Mouse (Mus musculus) liver, postnatal 0 days (tissue): ENCODE measurements around the gene Gm36176.
A peak's percentile ranks its signal among the peaks of the same experiment; 100 is the strongest.

Experiments
- CTCF ChIP-seq: sonication (generic); IDR thresholded peaks from 2 replicates; pipeline ENCODE4 v1.5.1; 2016; ENCODE audit warnings: antibody characterized with exemption, low read depth
- EP300 ChIP-seq: IDR thresholded peaks from 2 replicates; pipeline ENCODE4 v1.6.1; 2016; ENCODE audit warnings: antibody characterized with exemption, low read depth, mild to moderate bottlenecking

DNA sequence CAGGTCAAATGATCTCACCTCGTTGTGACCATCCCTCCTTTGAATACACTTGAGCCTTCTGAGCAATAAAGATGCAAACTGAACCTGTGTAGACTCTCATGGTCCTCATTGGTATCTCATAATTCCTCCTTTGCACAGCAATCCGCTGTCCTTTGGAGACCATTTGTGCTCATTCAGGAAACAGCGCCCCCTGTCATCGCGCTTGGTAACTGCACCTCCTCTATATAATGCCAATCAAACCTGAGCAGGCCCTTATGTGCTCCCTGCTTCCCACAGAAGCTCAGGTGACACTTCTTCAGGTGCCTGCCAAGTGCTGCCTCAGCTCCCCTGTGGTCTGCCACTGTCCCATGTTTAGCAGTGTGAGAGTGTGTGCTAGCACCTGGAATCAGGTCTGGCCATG, 31.1 kb upstream of the Gm36176 start:
- TF ChIP-seq EP300 (no peak), CTCF (peak; percentile 65)
